23 mouse cellular contexts compared by ENCODE assay signal in genomic region chr1:60361626-60362025, GRCm38 (mm10). TPM values are rescaled to one million over a fixed set of nuclear protein-coding genes. Genes with fewer than 3 reads are reported as not detected.
A peak's percentile ranks its signal among the peaks of the same experiment; 100 is the strongest.
DNase-seq lines count a peak whose midpoint lies in the region; ATAC-seq lines count a peak whose summit lies in the region.
"Had no signal": no experiment of that assay in that cellular context is flagged by ENCODE, and none has a peak within 500 bp of the region (broad histone marks: within the 10 kb centered on the region; RNA-seq: fewer than 3 reads in every experiment).

No protein-coding gene starts in this region.

- H3K27ac ChIP-seq in kidney, embryonic 15.5 days = no peak overlapping the region
- no peak overlapping the region for H3K27ac ChIP-seq in midbrain, embryonic 11.5 days (ENCODE audit: low read depth, low read length)
- H3K27ac ChIP-seq in midbrain, embryonic 10.5 days (replicated peaks) = no peak overlapping the region
- H3K27ac ChIP-seq in hindbrain, embryonic 12.5 days = no peak overlapping the region
- H3K27ac ChIP-seq in hindbrain, embryonic 10.5 days = no peak overlapping the region
- H3K27ac ChIP-seq: embryonic facial prominence, embryonic 15.5 days; forebrain, embryonic 15.5 days; heart, embryonic 10.5 days; limb, embryonic 12.5 days; liver, embryonic 12.5 days; neural tube, embryonic 12.5 days had no signal

- no peaks in the 10 kb centered on the region for H3K9me3 ChIP-seq in kidney, embryonic 15.5 days (replicated peaks)
- no peaks in the 10 kb centered on the region for H3K9me3 ChIP-seq in midbrain, embryonic 11.5 days (ENCODE audit: control insufficient read depth, low read length)
- H3K9me3 ChIP-seq in midbrain, embryonic 10.5 days (replicated peaks) = no peaks in the 10 kb centered on the region
- no peaks in the 10 kb centered on the region for H3K9me3 ChIP-seq in hindbrain, embryonic 12.5 days (replicated peaks)
- no peaks in the 10 kb centered on the region for H3K9me3 ChIP-seq in hindbrain, embryonic 10.5 days
- H3K9me3 ChIP-seq: embryonic facial prominence, embryonic 15.5 days; forebrain, embryonic 15.5 days; heart, embryonic 10.5 days; limb, embryonic 12.5 days; liver, embryonic 12.5 days; neural tube, embryonic 12.5 days had no signal

- ATAC-seq in kidney, embryonic 15.5 days (replicated peaks; ENCODE audit: low FRiP score) = no peak
- no peak for ATAC-seq in midbrain, embryonic 11.5 days (ENCODE audit: low FRiP score)
- ATAC-seq in hindbrain, embryonic 12.5 days (ENCODE audit: low FRiP score) = no peak
- ATAC-seq: forebrain, embryonic 15.5 days; hindbrain, embryonic 16.5 days; intestine, embryonic 16.5 days; liver, embryonic 12.5 days had no signal

- H3K36me3 ChIP-seq in kidney, embryonic 15.5 days = peaks cover 42% of the 10 kb centered on the region
- 0 out of 2 replicates have a peak, but pooled peaks cover 3% of the 10 kb centered on the region for H3K36me3 ChIP-seq in midbrain, embryonic 11.5 days (ENCODE audit: control insufficient read depth, insufficient read depth, low read length)
- H3K36me3 ChIP-seq in midbrain, embryonic 10.5 days = peaks cover 41% of the 10 kb centered on the region
- peaks cover 14% of the 10 kb centered on the region; the same call in 1 of the 2 replicates for H3K36me3 ChIP-seq in hindbrain, embryonic 12.5 days
- peaks cover 42% of the 10 kb centered on the region for H3K36me3 ChIP-seq in hindbrain, embryonic 10.5 days

- H3K27me3 ChIP-seq in kidney, embryonic 15.5 days = no peaks in the 10 kb centered on the region
- no peaks in the 10 kb centered on the region for H3K27me3 ChIP-seq in midbrain, embryonic 11.5 days (ENCODE audit: control insufficient read depth, insufficient read depth, low read length)
- H3K27me3 ChIP-seq in midbrain, embryonic 10.5 days (ENCODE audit: low read depth, poor library complexity, severe bottlenecking) = no peaks in the 10 kb centered on the region
- no peaks in the 10 kb centered on the region for H3K27me3 ChIP-seq in hindbrain, embryonic 12.5 days
- H3K27me3 ChIP-seq in hindbrain, embryonic 10.5 days (ENCODE audit: insufficient read depth, poor library complexity, severe bottlenecking) = no peaks in the 10 kb centered on the region
- H3K27me3 ChIP-seq: embryonic facial prominence, embryonic 15.5 days; forebrain, embryonic 15.5 days; limb, embryonic 12.5 days; liver, embryonic 12.5 days; neural tube, embryonic 12.5 days had no signal

- 94% methylated on average over 1 of the region's 1 CpGs for WGBS in kidney, embryonic 15.5 days
- 93% methylated on average over 1 of the region's 1 CpGs for WGBS in midbrain, embryonic 11.5 days
- 93% methylated on average over 1 of the region's 1 CpGs for WGBS in midbrain, embryonic 10.5 days
- WGBS in hindbrain, embryonic 12.5 days = 92% methylated on average over 1 of the region's 1 CpGs
- WGBS in hindbrain, embryonic 10.5 days = 88% methylated on average over 1 of the region's 1 CpGs

- H3K9ac ChIP-seq in kidney, embryonic 15.5 days = no peak overlapping the region
- no peak overlapping the region for H3K9ac ChIP-seq in midbrain, embryonic 11.5 days (ENCODE audit: low read length)
- no peak overlapping the region for H3K9ac ChIP-seq in hindbrain, embryonic 12.5 days
- H3K9ac ChIP-seq: embryonic facial prominence, embryonic 15.5 days; forebrain, embryonic 15.5 days; limb, embryonic 12.5 days; liver, embryonic 12.5 days; neural tube, embryonic 12.5 days had no signal

- no peaks in the 10 kb centered on the region for H3K4me1 ChIP-seq in kidney, embryonic 15.5 days
- no peaks in the 10 kb centered on the region for H3K4me1 ChIP-seq in midbrain, embryonic 11.5 days (ENCODE audit: control insufficient read depth, insufficient read depth, low read length)
- H3K4me1 ChIP-seq in midbrain, embryonic 10.5 days = no peaks in the 10 kb centered on the region
- peaks cover 2% of the 10 kb centered on the region; the same call in 1 of the 2 replicates for H3K4me1 ChIP-seq in hindbrain, embryonic 12.5 days
- no peaks in the 10 kb centered on the region for H3K4me1 ChIP-seq in hindbrain, embryonic 10.5 days (replicated peaks)
- H3K4me1 ChIP-seq: embryonic facial prominence, embryonic 15.5 days; forebrain, embryonic 15.5 days; heart, embryonic 10.5 days; limb, embryonic 12.5 days; liver, embryonic 12.5 days; neural tube, embryonic 12.5 days had no signal

- no peak overlapping the region for H3K4me2 ChIP-seq in kidney, embryonic 15.5 days
- no peak overlapping the region for H3K4me2 ChIP-seq in midbrain, embryonic 11.5 days
- H3K4me2 ChIP-seq in hindbrain, embryonic 12.5 days (replicated peaks) = no peak overlapping the region
- H3K4me2 ChIP-seq: embryonic facial prominence, embryonic 15.5 days; forebrain, embryonic 15.5 days; limb, embryonic 12.5 days; liver, embryonic 12.5 days; neural tube, embryonic 12.5 days had no signal

- H3K4me3 ChIP-seq in kidney, embryonic 15.5 days (replicated peaks) = no peak overlapping the region
- H3K4me3 ChIP-seq in midbrain, embryonic 11.5 days (ENCODE audit: low read depth, low read length) = no peak overlapping the region
- H3K4me3 ChIP-seq in midbrain, embryonic 10.5 days = no peak overlapping the region
- H3K4me3 ChIP-seq in hindbrain, embryonic 12.5 days = no peak overlapping the region
- no peak overlapping the region for H3K4me3 ChIP-seq in hindbrain, embryonic 10.5 days
- H3K4me3 ChIP-seq: embryonic facial prominence, embryonic 15.5 days; forebrain, embryonic 15.5 days; heart, embryonic 10.5 days; limb, embryonic 12.5 days; liver, embryonic 12.5 days; neural tube, embryonic 12.5 days had no signal

- DNase-seq in kidney, adult 11 months = peak; percentile 19
- peak; percentile 75 for DNase-seq in midbrain, embryonic 11.5 days (ENCODE audit: low spot score, missing footprints)
- no peak for DNase-seq in midbrain, embryonic 10.5 days (ENCODE audit: low spot score)
- peak; percentile 37 for DNase-seq in induced T-regulatory cell, adult 2 months (ENCODE audit: low read depth)
- no peak for DNase-seq in hindbrain, embryonic 10.5 days (ENCODE audit: low spot score)
- DNase-seq: adrenal gland, postnatal 25 days; cerebellum, adult 8-10 months; heart, postnatal 4 days; lung, adult 18-20 months; lung, postnatal 10 days; retina, postnatal 1 day; right cerebral cortex, postnatal 25 days; thymus, postnatal 25 days had no signal

RNA-seq across cellular contexts. Expression of gene Cyp20a1, which starts 18.5 kb away (rescaled TPM):
- 34.1 and 36.3 TPM in 2 replicates for polyA plus RNA-seq in kidney, embryonic 15.5 days (2015; fragmentation: Nextera tagmentation; extraction: Ambion mirVana)
- 16.2 and 16.7 TPM in 2 replicates for polyA plus RNA-seq in midbrain, embryonic 11.5 days (2014; fragmentation: Nextera tagmentation; extraction: Ambion mirVana)
- 27.1 and 31.3 TPM in 2 replicates for polyA plus RNA-seq in midbrain, embryonic 10.5 days (2016; fragmentation: Nextera tagmentation; extraction: Ambion mirVana)
- 21.4 and 23.3 TPM in 2 replicates for polyA plus RNA-seq in hindbrain, embryonic 12.5 days (2016; fragmentation: Nextera tagmentation; extraction: Ambion mirVana)
- 25.2 and 28.6 TPM in 2 replicates for polyA plus RNA-seq in hindbrain, embryonic 10.5 days (2016; fragmentation: Nextera tagmentation; extraction: Ambion mirVana)

RNA-seq across cellular contexts. Expression of gene Abi2, which starts 47.8 kb away (rescaled TPM):
- polyA plus RNA-seq in kidney, embryonic 15.5 days (2015; fragmentation: Nextera tagmentation; extraction: Ambion mirVana) = 37.5 and 39.6 TPM in 2 replicates
- polyA plus RNA-seq in midbrain, embryonic 11.5 days (2014; fragmentation: Nextera tagmentation; extraction: Ambion mirVana) = 50.0 and 59.9 TPM in 2 replicates
- polyA plus RNA-seq in midbrain, embryonic 10.5 days (2016; fragmentation: Nextera tagmentation; extraction: Ambion mirVana) = 52.4 and 63.8 TPM in 2 replicates
- polyA plus RNA-seq in hindbrain, embryonic 12.5 days (2016; fragmentation: Nextera tagmentation; extraction: Ambion mirVana) = 68.3 and 77.8 TPM in 2 replicates
- polyA plus RNA-seq in hindbrain, embryonic 10.5 days (2016; fragmentation: Nextera tagmentation; extraction: Ambion mirVana) = 57.1 and 58.2 TPM in 2 replicates

Comparison
In these comparisons a context has a peak if more than half of its experiments do, and no peak if none do; other contexts are left out.
1. DNase-seq: peak in kidney, adult 11 months (single experiment), midbrain, embryonic 11.5 days (single experiment) and induced T-regulatory cell, adult 2 months (single experiment); none in midbrain, embryonic 10.5 days (single experiment) and hindbrain, embryonic 10.5 days (single experiment).